Mouse (Mus musculus) cortical plate, adult 2 months (tissue): ENCODE results near the gene AC140267.1. TPM values are rescaled to one million over a fixed set of nuclear protein-coding genes. Genes with fewer than 3 reads are reported as not detected.

Experiments used
- H3K27ac ChIP-seq: fragments of 200-500 bp; 2 replicates; pipeline ENCODE4 v1.5.1; 2012; ENCODE audit warnings: low read length, control low read depth, inconsistent platforms; ENCODE audit not compliant: insufficient read depth
- H3K4me1 ChIP-seq: fragments of 200-500 bp; 2 replicates; pipeline ENCODE4 v1.6.1; 2011; ENCODE audit warnings: low read length; ENCODE audit not compliant: control insufficient read depth, insufficient read depth
- H3K4me3 ChIP-seq: fragments of 200-500 bp; 2 replicates; pipeline ENCODE4 v1.5.1; 2011; ENCODE audit warnings: mild to moderate bottlenecking, low read length, control low read depth; ENCODE audit not compliant: insufficient read depth
- CTCF ChIP-seq: fragments of 200-500 bp; IDR thresholded peaks from 2 replicates; pipeline ENCODE4 v1.5.1; 2011; ENCODE audit warnings: mild to moderate bottlenecking, control low read depth, low read length; ENCODE audit not compliant: insufficient read depth; ENCODE audit errors: extremely low read depth
- POLR2A ChIP-seq: fragments of 200-500 bp; IDR thresholded peaks from 2 replicates; pipeline ENCODE4 v1.6.1; 2011; ENCODE audit warnings: mild to moderate bottlenecking, low read length, control low read depth; ENCODE audit not compliant: insufficient read depth; ENCODE audit errors: extremely low read depth
- polyA plus RNA-seq: library from polyadenylated mRNA; depleted of rRNA; stranded (reverse); fragments of >200 nt; gene quantifications from 2 replicates; pipeline ENCODE4 v1.2.3, GENCODE M21; 2012

AC140267.1 gene
- polyA plus RNA-seq, 1 experiment, result not detected

DNA sequence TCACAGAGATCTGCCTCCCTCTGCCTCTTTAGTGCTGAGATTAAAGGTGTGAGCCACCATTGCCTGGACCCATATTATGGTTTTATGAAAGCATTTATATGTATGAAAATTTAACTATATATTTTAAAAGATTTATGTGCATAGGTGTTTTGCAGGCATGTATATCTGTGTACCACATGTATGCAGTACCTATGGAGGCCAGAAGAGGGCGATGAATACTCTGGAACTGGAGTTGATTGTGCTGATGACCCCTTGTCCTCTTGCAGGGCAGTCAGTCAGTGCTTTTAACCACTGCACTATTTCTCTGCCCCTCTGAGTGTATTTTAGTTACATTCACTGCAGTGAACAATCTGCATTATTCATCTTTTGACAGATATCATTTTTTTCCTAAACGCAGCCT, 9.8 kb upstream of the AC140267.1 start:
- no peak overlapping the region for H3K27ac ChIP-seq
- TF ChIP-seq CTCF (peak; percentile 47; the same call in 1 of the 2 replicates), POLR2A (no peak)
- H3K4me1 ChIP-seq, result no peaks in the 10 kb centered on the region
- H3K4me3 ChIP-seq, result no peak overlapping the region

DNA sequence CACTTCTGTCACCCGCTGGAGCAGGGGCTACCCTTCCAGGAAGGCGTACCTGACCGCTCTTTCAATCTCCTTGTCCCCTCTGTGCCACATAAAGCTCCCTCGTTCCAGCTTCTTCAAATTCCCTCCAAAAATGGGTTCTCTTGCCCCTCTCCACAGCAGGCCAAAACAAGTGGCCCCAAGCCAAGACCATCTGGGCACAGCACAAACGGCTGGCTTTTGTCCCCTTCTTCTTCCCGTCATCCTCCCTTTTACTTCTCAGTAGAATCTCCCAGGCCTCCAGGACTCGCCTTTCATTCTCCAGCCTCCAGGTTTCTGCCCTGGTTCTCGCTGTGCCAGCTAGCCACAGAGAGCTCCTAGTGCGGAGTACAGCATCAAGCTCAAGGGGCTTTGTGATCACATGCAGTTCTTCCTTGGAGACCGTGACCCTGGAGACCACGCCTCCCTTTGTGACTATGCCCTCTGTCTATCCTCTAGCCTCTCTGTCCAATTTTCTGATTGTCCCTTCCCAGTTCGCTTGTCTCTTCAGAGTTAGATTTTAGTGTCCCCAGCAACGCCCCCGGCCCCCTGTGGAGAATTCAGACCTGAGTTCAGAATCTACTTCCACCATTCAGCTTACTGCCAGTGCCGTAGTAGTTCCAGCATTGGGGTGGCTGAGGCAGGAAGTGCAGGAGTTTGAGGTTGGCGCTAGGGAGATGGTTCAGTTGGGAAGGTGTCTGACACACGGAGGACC, 7.4 kb upstream of the AC140267.1 start:
- TF ChIP-seq POLR2A, result no peak
- TF ChIP-seq CTCF, result no peak

DNA sequence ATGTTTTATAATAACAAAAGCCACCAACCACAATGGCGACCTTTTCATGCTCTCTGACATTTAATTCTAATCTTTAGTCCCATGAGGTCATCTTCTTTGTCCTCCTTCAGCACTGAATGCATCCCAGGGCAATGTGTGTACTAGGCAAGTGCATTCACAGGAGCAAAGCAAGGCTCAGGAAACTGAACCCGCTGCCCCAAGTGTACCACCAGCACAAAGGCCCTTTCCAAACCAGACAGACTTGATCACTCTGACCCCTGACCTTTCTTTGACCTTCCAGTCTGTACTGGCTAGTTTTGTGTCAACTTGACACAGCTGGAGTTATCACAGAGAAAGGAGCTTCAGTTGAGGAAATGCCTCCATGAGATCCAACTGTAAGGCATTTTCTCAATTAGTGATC, 3.3 kb upstream of the AC140267.1 start:
- no peak for TF ChIP-seq POLR2A
- no peak for TF ChIP-seq CTCF
- no peak overlapping the region for H3K4me3 ChIP-seq
- no peaks in the 10 kb centered on the region; the same call in 1 of the 2 replicates for H3K4me1 ChIP-seq
- H3K27ac ChIP-seq, result no peak overlapping the region

More for the DNA sequence above, 7.4 kb upstream of the AC140267.1 start:
- Histone ChIP-seq H3K4me3 (no peak overlapping the region), H3K4me1 (no peaks in the 10 kb centered on the region), H3K27ac (no peak overlapping the region)

DNA sequence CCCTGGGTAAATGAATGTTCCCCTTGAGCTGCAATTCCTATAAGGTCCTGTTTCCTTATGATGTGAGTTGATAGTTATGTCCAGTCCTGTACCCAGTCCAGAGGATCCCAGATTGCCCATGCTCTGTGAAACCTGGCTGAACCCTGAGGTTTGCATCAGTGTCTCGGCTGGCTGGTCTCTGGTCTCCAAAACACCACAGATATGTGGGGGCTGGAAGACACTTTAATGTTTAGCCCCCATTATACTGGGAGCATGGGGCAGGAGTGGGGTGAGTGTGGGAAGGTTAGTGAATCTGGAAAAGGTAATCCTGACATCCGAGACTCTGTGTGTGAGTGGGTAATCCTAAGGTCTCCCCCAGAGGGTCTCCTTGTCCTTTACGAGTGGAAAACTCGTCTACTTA, 2.6 kb upstream of the AC140267.1 start:
- Histone ChIP-seq H3K27ac (no peak overlapping the region), H3K4me1 (no peaks in the 10 kb centered on the region; the same call in 1 of the 2 replicates), H3K4me3 (no peak overlapping the region; the same call in 1 of the 2 replicates)
- no peak for TF ChIP-seq POLR2A
- TF ChIP-seq CTCF, result no peak

DNA sequence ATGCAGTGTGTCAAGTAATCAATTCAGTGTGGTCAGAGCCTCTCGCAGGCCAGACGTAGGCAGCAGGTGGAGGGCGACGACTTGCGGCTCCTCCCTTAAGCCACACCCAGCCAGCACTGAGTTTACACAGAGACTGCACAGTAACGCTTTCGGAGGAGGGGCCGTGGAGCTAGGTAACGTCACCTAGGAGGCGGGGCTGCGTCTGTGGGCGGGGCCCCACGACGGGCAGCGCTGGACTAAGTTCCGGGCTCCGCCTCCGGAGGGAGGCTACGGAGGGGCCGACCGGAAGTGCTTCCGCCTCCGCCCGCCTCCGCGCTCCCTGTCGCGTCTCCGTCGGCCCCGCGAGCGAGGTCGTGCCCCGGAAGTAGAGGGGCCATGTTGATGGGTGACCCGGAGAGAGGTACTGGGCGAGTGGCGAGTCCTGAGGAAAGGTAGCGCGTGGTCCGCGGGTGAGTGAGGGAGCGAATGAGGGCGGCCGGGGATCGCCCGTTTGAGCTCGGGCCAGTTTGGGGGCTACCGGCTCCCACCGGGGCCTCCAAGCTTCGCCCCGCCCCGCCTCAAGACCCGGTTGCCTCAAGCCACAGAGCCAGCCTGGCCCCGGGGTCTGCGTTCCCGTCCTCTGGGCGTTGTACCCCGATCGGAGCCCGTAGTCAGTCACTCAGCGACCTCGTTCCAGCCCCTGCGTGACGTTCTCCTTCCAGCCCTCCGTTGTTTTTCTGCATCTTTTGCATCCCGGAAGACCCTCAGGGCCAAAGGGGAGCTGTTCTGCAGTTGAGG, 1.7 kb upstream of the AC140267.1 start, which contains the start of gene Mief1:
Mief1 (plus strand) TSS at position 286 of the 777 bp plus-strand sequence.
- peak within 1 kb of the TSS; percentile 87 for H3K4me3 ChIP-seq
- H3K4me1 ChIP-seq, result no peaks in the 10 kb centered on the region; the same call in 1 of the 2 replicates
- peak within 1 kb of the TSS; percentile 41; the same call in 1 of the 2 replicates for H3K27ac ChIP-seq
- TF ChIP-seq POLR2A, result peak; percentile 94
- no peak for TF ChIP-seq CTCF

DNA sequence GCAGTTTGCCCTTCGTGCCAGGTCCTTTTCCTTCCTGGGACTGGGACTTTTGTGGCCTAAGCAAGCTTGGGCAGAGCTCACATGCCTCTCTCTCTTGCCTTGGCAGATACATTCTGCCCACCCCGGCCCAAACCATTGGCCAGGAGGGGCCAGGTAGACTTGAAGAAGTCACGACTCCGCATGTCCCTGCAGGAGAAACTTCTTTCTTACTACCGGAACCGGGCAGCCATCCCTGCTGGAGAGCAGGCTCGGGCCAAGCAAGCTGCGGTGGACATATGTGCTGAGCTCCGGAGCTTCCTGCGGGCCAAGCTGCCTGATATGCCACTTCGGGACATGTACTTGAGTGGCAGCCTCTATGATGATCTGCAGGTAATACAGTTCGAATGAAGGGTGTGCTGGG, 12.5 kb downstream of the AC140267.1 start:
- Histone ChIP-seq H3K4me3 (no peak overlapping the region), H3K27ac (no peak overlapping the region), H3K4me1 (no peaks in the 10 kb centered on the region)
- no peak for TF ChIP-seq POLR2A
- no peak for TF ChIP-seq CTCF

DNA sequence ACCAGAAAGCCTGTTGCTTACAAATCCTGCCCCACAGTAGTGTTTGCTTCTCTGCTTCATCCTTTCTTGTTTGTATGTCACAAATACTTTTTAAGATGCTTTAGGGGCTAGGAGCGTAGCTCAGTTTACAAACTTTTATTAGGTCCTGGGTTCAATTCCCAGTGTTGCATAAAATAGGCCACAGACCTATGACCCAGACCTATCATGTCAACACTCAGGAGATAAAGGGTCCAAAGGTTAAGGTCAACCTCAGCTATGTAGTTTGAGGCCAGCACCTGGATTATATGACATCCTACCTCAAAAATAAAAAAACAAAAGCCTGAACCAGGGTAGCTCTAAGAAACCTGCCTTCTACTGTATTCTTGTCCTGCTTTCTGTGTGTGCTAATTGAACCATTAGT, 13.0 kb downstream of the AC140267.1 start:
- TF ChIP-seq POLR2A, result no peak
- no peak for TF ChIP-seq CTCF
- Histone ChIP-seq H3K4me3 (no peak overlapping the region), H3K4me1 (no peaks in the 10 kb centered on the region), H3K27ac (no peak overlapping the region)

DNA sequence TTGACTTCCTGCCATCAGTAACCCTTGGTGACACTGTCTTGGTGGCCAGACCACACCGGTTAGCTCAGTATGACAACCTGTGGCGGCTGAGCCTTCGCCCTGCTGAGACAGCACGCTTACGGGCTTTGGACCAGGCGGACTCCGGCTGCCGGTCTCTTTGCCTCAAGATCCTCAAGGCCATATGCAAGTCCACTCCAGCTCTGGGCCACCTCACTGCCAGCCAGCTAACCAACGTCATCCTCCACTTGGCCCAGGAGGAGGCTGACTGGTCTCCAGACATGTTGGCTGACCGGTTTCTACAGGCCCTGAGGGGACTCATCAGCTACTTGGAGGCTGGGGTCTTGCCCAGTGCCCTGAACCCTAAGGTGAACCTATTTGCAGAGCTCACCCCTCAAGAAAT, 14.0 kb downstream of the AC140267.1 start:
- H3K27ac ChIP-seq, result no peak overlapping the region
- H3K4me3 ChIP-seq, result no peak overlapping the region
- TF ChIP-seq POLR2A (no peak), CTCF (no peak)
- no peaks in the 10 kb centered on the region for H3K4me1 ChIP-seq

DNA sequence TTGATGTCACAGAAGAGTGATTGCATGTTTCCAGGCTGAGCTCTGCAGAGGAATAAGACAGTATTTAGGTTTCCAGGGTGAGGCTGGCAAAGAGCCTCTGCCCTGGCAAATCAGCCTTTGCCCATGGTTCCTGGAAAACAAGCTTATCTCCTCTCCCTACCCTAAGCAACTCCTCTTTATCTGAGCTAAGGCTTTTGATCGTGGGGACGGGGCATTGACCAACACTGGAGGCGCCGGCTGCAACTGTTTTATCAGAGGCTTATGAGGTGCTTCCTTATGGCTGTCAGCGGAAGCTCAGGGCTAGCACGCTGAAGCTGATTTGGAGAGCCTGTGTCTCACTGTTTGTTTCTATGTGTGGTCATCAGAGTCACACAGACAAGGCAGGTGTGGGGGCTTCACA, 15.0 kb downstream of the AC140267.1 start:
- no peak overlapping the region for H3K4me3 ChIP-seq
- H3K27ac ChIP-seq, result no peak overlapping the region
- TF ChIP-seq CTCF, result no peak
- no peak for TF ChIP-seq POLR2A
- H3K4me1 ChIP-seq, result no peaks in the 10 kb centered on the region

DNA sequence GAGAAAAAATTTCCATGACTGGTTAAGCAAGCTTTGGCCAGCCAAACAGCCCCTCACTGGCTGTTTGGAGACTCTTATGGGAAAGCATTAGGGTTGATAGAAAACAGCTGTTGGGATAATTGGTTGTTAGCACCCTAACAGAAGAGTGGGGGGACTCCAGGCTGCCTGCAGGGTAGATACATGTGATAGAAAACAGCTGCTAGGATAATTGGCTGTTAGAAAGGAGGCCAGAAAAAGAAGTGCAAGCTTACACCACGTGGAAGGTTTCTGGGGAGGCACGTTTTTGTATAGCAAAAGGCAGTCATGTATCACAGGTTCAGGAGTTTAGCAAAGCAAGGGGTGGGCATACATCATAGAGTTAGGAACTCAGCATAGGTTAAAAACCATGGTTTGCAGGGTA, 17.9 kb downstream of the AC140267.1 start:
- no peaks in the 10 kb centered on the region; the same call in 1 of the 2 replicates for H3K4me1 ChIP-seq
- no peak overlapping the region for H3K4me3 ChIP-seq
- no peak for TF ChIP-seq CTCF
- no peak for TF ChIP-seq POLR2A
- H3K27ac ChIP-seq, result no peak overlapping the region
